Mouse (Mus musculus) thymus, adult 2 months (tissue): ENCODE measurements around the gene Mex3b.

ENCODE experiments used
- CTCF ChIP-seq: fragments of 200-500 bp; IDR thresholded peaks from 2 replicates; pipeline ENCODE4 v1.5.1; 2012; ENCODE audit warnings: mild to moderate bottlenecking, control low read depth, low read length, moderate library complexity, borderline replicate concordance; ENCODE audit not compliant: control insufficient read depth, poor library complexity, insufficient read depth; ENCODE audit errors: extremely low read depth
- POLR2A ChIP-seq: fragments of 200-500 bp; IDR thresholded peaks from 2 replicates; pipeline ENCODE4 v1.6.1; 2012; ENCODE audit warnings: mild to moderate bottlenecking, low read length, control low read depth, moderate library complexity; ENCODE audit not compliant: control insufficient read depth, poor library complexity, insufficient read depth; ENCODE audit errors: extremely low read depth

- no peak for TF ChIP-seq CTCF
- TF ChIP-seq POLR2A: no peak
These were observed 23.3 kb downstream of the Mex3b start for GRCm38 (mm10) chr7:82890317-82890850.
